Mouse (Mus musculus): ENCODE measurements around the gene Carnmt1. TPM values are rescaled to one million over a fixed set of nuclear protein-coding genes. Genes with fewer than 3 reads are reported as not detected.

The Carnmt1 gene
- polyA plus RNA-seq, 1 experiment from 2014 or later = 36.4 TPM

- Histone ChIP-seq H3K9me3 (replicated peaks; ENCODE audit: control insufficient read depth, low read length) (no peaks in the 10 kb centered on the region), H3K36me3 (replicated peaks; ENCODE audit: control insufficient read depth, insufficient read depth, low read depth, low read length) (no peaks in the 10 kb centered on the region), H3K27me3 (ENCODE audit: control insufficient read depth, insufficient read depth, low read length) (no peaks in the 10 kb centered on the region), H3K9ac (replicated peaks; ENCODE audit: low read length) (no peak overlapping the region), H3K4me2 (ENCODE audit: low read depth, low read length) (no peak overlapping the region), H3K4me3 (ENCODE audit: low read depth, low read length) (no peak overlapping the region), H3K27ac (replicated peaks; ENCODE audit: low read depth, low read length) (no peak overlapping the region), H3K4me1 (ENCODE audit: control insufficient read depth, insufficient read depth, low read length) (no peaks in the 10 kb centered on the region)
- ATAC-seq (replicated peaks; ENCODE audit: insufficient number of reproducible peaks, low FRiP score, low TSS enrichment, low read depth) (no peak), DNase-seq (ENCODE audit: low spot score) (no peak)
- WGBS = 91% methylated on average over 3 of the region's 3 CpGs
Measured at GRCm38 (mm10) chr19:18720337-18720736, 49.8 kb downstream of the Carnmt1 start.

- H3K36me3 ChIP-seq (replicated peaks; ENCODE audit: control insufficient read depth, insufficient read depth, low read depth, low read length) = no peaks in the 10 kb centered on the region
- no peaks in the 10 kb centered on the region for H3K9me3 ChIP-seq (replicated peaks; ENCODE audit: control insufficient read depth, low read length)
- H3K4me1 ChIP-seq (ENCODE audit: control insufficient read depth, insufficient read depth, low read length) = no peaks in the 10 kb centered on the region
- H3K27ac ChIP-seq (replicated peaks; ENCODE audit: low read depth, low read length) = no peak overlapping the region
- H3K27me3 ChIP-seq (ENCODE audit: control insufficient read depth, insufficient read depth, low read length) = no peaks in the 10 kb centered on the region
- no peak for ATAC-seq (replicated peaks; ENCODE audit: insufficient number of reproducible peaks, low FRiP score, low TSS enrichment, low read depth)
- no peak overlapping the region for H3K4me2 ChIP-seq (ENCODE audit: low read depth, low read length)
- H3K4me3 ChIP-seq (ENCODE audit: low read depth, low read length) = no peak overlapping the region
- 85% methylated on average over 2 of the region's 2 CpGs for WGBS
- H3K9ac ChIP-seq (replicated peaks; ENCODE audit: low read length) = no peak overlapping the region
- DNase-seq (ENCODE audit: low spot score) = no peak
Measured at GRCm38 (mm10) chr19:18725186-18725585, 54.6 kb downstream of the Carnmt1 start.

- Histone ChIP-seq H3K4me2 (ENCODE audit: low read depth, low read length) (no peak overlapping the region), H3K27me3 (ENCODE audit: control insufficient read depth, insufficient read depth, low read length) (no peaks in the 10 kb centered on the region), H3K36me3 (replicated peaks; ENCODE audit: control insufficient read depth, insufficient read depth, low read depth, low read length) (no peaks in the 10 kb centered on the region), H3K4me3 (ENCODE audit: low read depth, low read length) (no peak overlapping the region), H3K9me3 (replicated peaks; ENCODE audit: control insufficient read depth, low read length) (no peaks in the 10 kb centered on the region), H3K9ac (replicated peaks; ENCODE audit: low read length) (no peak overlapping the region), H3K27ac (replicated peaks; ENCODE audit: low read depth, low read length) (no peak overlapping the region), H3K4me1 (ENCODE audit: control insufficient read depth, insufficient read depth, low read length) (no peaks in the 10 kb centered on the region)
- ATAC-seq (replicated peaks; ENCODE audit: insufficient number of reproducible peaks, low FRiP score, low TSS enrichment, low read depth) (no peak), DNase-seq (ENCODE audit: low spot score) (no peak)
- 87% methylated on average over 7 of the region's 7 CpGs for whole genome bisulfite sequencing
Measured at GRCm38 (mm10) chr19:18730255-18730654, 59.7 kb downstream of the Carnmt1 start.

GRCm38 (mm10) chr19:18731077-18731476, 60.5 kb downstream of the Carnmt1 start:
- Histone ChIP-seq H3K4me1 (ENCODE audit: control insufficient read depth, insufficient read depth, low read length) (no peaks in the 10 kb centered on the region), H3K36me3 (replicated peaks; ENCODE audit: control insufficient read depth, insufficient read depth, low read depth, low read length) (no peaks in the 10 kb centered on the region), H3K4me2 (ENCODE audit: low read depth, low read length) (no peak overlapping the region), H3K27ac (replicated peaks; ENCODE audit: low read depth, low read length) (no peak overlapping the region), H3K9ac (replicated peaks; ENCODE audit: low read length) (no peak overlapping the region), H3K27me3 (ENCODE audit: control insufficient read depth, insufficient read depth, low read length) (no peaks in the 10 kb centered on the region), H3K4me3 (ENCODE audit: low read depth, low read length) (no peak overlapping the region), H3K9me3 (replicated peaks; ENCODE audit: control insufficient read depth, low read length) (no peaks in the 10 kb centered on the region)
- DNase-seq (ENCODE audit: low spot score) = no peak
- no peak for ATAC-seq (replicated peaks; ENCODE audit: insufficient number of reproducible peaks, low FRiP score, low TSS enrichment, low read depth)
- WGBS = 54% methylated on average over 7 of the region's 7 CpGs

GRCm38 (mm10) chr19:18735901-18736300, 65.3 kb downstream of the Carnmt1 start:
- Histone ChIP-seq H3K9me3 (replicated peaks; ENCODE audit: control insufficient read depth, low read length) (no peaks in the 10 kb centered on the region), H3K36me3 (replicated peaks; ENCODE audit: control insufficient read depth, insufficient read depth, low read depth, low read length) (no peaks in the 10 kb centered on the region), H3K4me1 (ENCODE audit: control insufficient read depth, insufficient read depth, low read length) (no peaks in the 10 kb centered on the region), H3K27ac (replicated peaks; ENCODE audit: low read depth, low read length) (no peak overlapping the region), H3K4me3 (ENCODE audit: low read depth, low read length) (no peak overlapping the region), H3K4me2 (ENCODE audit: low read depth, low read length) (no peak overlapping the region), H3K27me3 (ENCODE audit: control insufficient read depth, insufficient read depth, low read length) (no peaks in the 10 kb centered on the region), H3K9ac (replicated peaks; ENCODE audit: low read length) (no peak overlapping the region)
- ATAC-seq (replicated peaks; ENCODE audit: insufficient number of reproducible peaks, low FRiP score, low TSS enrichment, low read depth) (no peak), DNase-seq (ENCODE audit: low spot score) (no peak)
- 96% methylated on average over 4 of the region's 4 CpGs for WGBS

DNA sequence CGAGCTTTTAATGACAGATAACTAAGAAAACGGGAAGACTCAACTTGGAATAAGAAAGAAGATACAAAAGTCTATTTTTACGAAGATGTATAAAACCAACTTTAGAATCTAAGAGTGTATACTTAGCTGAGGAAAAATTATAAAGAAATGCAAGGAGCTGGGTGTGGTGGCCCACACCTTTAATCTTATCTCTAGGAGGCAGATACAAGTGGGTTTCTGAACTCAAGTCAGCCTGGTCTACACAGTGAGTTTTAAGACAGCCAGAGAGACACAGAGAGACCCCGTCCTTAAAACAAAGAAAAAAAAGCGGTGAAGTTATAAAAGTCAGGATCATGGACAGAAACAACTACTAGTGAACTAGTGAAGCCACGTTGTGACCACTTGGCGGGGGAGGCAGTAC, 68.6 kb downstream of the Carnmt1 start:
- Histone ChIP-seq H3K4me2 (ENCODE audit: low read depth, low read length) (no peak overlapping the region), H3K9ac (replicated peaks; ENCODE audit: low read length) (no peak overlapping the region), H3K27me3 (ENCODE audit: control insufficient read depth, insufficient read depth, low read length) (no peaks in the 10 kb centered on the region), H3K4me1 (ENCODE audit: control insufficient read depth, insufficient read depth, low read length) (no peaks in the 10 kb centered on the region), H3K9me3 (replicated peaks; ENCODE audit: control insufficient read depth, low read length) (no peaks in the 10 kb centered on the region), H3K27ac (replicated peaks; ENCODE audit: low read depth, low read length) (no peak overlapping the region), H3K4me3 (ENCODE audit: low read depth, low read length) (no peak overlapping the region), H3K36me3 (replicated peaks; ENCODE audit: control insufficient read depth, insufficient read depth, low read depth, low read length) (no peaks in the 10 kb centered on the region)
- WGBS = 85% methylated on average over 7 of the region's 7 CpGs
- ATAC-seq (replicated peaks; ENCODE audit: insufficient number of reproducible peaks, low FRiP score, low TSS enrichment, low read depth) = no peak
- DNase-seq (ENCODE audit: low spot score) = no peak

DNA sequence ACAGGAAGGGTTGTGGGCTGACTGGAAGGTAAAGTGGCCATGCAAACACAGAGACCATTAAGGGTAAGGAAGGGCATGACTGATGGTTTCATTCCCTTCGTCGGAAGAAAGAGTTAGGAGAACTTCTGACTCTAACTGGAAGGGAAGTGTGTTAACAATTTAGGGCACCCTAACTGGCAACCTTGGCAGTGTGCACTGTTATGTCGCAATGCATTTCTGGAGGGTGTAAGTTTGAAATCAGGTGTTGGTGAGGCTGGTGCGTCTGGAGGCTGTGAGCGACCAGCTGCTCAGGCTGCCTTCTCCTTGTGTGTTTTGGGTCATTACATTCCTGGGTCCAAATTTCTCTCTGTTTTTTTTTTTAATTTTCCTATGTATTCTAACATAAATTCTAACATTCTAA, 73.4 kb downstream of the Carnmt1 start:
- WGBS = 81% methylated on average over 5 of the region's 5 CpGs
- no peak for ATAC-seq (replicated peaks; ENCODE audit: insufficient number of reproducible peaks, low FRiP score, low TSS enrichment, low read depth)
- H3K4me3 ChIP-seq (ENCODE audit: low read depth, low read length) = no peak overlapping the region

DNA sequence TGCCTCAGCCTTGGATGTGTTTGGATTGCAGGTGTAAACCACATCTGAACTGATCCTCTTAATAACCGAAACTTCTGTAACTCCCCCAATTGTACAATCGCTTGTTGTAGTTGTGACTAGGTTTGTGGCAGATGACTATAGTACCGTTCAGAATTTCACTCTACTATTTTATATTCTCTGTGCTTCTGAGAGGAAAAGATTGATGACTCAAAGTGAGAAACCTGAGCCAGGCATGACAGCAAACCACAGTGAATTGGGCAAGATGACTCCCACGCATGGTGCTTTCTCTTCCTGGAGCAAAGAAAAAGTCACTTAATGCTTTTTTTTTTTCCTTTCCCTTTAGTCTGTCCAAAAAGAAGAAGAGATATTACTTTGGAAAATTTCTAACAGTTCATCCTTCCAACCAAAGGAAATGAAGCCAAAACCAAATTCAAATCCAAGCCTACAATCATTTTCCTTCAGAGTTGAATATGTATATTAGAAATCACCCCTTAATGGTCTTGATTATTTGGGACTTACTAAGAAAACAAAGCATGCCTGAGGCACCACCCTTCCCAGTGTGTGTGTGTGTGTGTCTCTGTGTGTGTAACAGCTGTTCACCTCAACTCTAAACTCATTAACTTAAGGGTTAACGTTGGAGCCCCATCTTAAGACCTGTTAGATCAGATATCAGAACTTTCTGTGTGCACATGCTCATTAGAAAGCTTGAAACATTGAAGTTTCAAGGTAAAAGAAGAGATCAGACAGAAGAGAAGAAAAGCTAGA, 76.2 kb downstream of the Carnmt1 start:
- H3K4me2 ChIP-seq (ENCODE audit: low read depth, low read length) = no peak overlapping the region
- ATAC-seq (replicated peaks; ENCODE audit: insufficient number of reproducible peaks, low FRiP score, low TSS enrichment, low read depth) = no peak
- H3K36me3 ChIP-seq (replicated peaks; ENCODE audit: control insufficient read depth, insufficient read depth, low read depth, low read length) = no peaks in the 10 kb centered on the region

More for the DNA sequence above, 73.4 kb downstream of the Carnmt1 start:
- H3K9ac ChIP-seq (replicated peaks; ENCODE audit: low read length) = no peak overlapping the region
- no peak for DNase-seq (ENCODE audit: low spot score)
- H3K4me1 ChIP-seq (ENCODE audit: control insufficient read depth, insufficient read depth, low read length) = no peaks in the 10 kb centered on the region
- no peak overlapping the region for H3K4me2 ChIP-seq (ENCODE audit: low read depth, low read length)
- no peak overlapping the region for H3K27ac ChIP-seq (replicated peaks; ENCODE audit: low read depth, low read length)
- H3K9me3 ChIP-seq (replicated peaks; ENCODE audit: control insufficient read depth, low read length) = no peaks in the 10 kb centered on the region
- no peaks in the 10 kb centered on the region for H3K27me3 ChIP-seq (ENCODE audit: control insufficient read depth, insufficient read depth, low read length)
- no peaks in the 10 kb centered on the region for H3K36me3 ChIP-seq (replicated peaks; ENCODE audit: control insufficient read depth, insufficient read depth, low read depth, low read length)

More for the DNA sequence above, 76.2 kb downstream of the Carnmt1 start:
- peaks cover 4% of the 10 kb centered on the region; the same call in 1 of the 2 replicates for H3K27me3 ChIP-seq (ENCODE audit: control insufficient read depth, insufficient read depth, low read length)
- H3K9me3 ChIP-seq (replicated peaks; ENCODE audit: control insufficient read depth, low read length) = no peaks in the 10 kb centered on the region
- H3K9ac ChIP-seq (replicated peaks; ENCODE audit: low read length) = no peak overlapping the region
- H3K4me3 ChIP-seq (ENCODE audit: low read depth, low read length) = no peak overlapping the region
- DNase-seq (ENCODE audit: low spot score) = no peak
- no peaks in the 10 kb centered on the region for H3K4me1 ChIP-seq (ENCODE audit: control insufficient read depth, insufficient read depth, low read length)
- WGBS = 90% methylated on average over 5 of the region's 5 CpGs
- no peak overlapping the region for H3K27ac ChIP-seq (replicated peaks; ENCODE audit: low read depth, low read length)

Measured in embryonic facial prominence, embryonic 11.5 days (tissue).